Mouse (Mus musculus): Measurements from ENCODE around the gene Park7. TPM values are rescaled to one million over a fixed set of nuclear protein-coding genes. Genes with fewer than 3 reads are reported as not detected.

Park7 gene
- 100 to 1,000 TPM; 325 to 397 TPM for polyA plus RNA-seq (2017; shearing (Covaris generic))

DNA sequence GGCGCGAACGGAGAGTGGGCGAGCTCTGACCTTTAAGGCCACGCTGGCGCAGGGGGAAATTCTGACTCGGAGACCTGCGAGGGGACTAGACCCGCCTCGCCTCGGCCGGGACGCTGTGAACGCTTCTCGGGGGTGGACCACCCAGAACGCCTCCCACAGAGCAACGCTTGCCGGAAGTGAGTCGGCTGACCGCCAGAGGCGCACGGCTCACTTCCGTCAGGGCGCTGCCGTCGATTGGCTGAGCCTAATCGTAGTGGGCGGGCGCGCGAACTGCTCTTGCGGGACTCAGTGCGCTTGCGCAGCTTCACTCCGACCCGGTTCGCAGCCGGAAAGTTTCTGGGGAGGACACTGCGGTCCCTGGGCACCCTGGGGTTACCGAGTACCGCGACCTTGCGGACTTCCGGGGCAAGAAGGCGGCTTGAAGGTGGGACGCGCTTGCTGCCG, at the start of gene Park7, which contains the start of gene Tnfrsf9:
Gene Park7 (minus strand): TSS at position 148 of the 444 bp plus-strand sequence.
Gene Tnfrsf9 (plus strand): TSS at position 273 of the 444 bp plus-strand sequence.

DNA sequence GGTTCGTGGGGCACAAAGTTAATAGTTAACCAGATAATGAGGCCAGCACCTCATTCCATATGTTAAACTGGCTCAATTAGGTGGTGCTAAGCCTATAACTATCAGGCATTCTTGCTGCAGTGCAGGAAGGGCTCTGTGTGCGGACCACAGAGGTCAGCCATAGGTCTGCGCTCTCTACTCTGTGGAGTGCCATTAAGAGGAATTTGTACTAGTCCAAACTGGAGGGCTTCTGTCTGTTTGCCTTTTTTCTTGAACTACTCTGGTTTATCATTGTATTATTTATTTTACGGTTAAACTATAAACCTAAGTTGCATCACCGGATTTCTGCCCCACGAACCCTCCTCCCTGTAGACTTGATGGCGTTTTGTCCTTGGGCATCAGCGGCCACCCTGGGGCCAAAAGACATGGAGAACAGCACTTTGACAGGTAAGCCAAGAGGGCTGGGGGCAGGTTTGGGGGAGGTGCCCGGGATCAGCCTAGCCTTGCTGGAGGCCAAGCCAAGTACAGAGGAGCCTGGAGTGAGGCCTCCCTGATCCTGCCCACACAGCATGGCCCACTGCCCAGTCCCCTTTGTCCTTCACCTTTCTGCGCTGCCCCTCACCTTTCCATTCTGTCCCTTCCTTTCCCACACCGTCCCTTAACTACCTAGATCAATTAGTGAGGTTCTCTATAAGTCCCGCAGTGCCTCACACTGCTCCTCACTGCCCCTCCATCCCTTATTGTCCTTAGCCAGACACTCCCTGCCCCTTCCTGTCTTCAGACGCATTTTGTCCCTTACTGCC, 60.4 kb downstream of the Park7 start, which contains the start of gene Errfi1:
Gene Errfi1 (plus strand): TSS at position 240 of the 782 bp plus-strand sequence.

Other genes starting within 250 kb of the Park7 start
- 10 to 100 TPM in 1 of 2 experiments, 1 to 10 TPM in 1; 6.2 to 10.2 TPM for gene Errfi1, start 60.5 kb downstream of the Park7 start, polyA plus RNA-seq (2017; shearing (Covaris generic))
- gene Tnfrsf9, start 125 bp upstream of the Park7 start, polyA plus RNA-seq (2017; shearing (Covaris generic)), result 100 to 1,000 TPM in 1 of 2 experiments, 10 to 100 TPM in 1; 69.3 to 289 TPM
- under 1 TPM in 1 of 2 experiments, not detected in 1; 0.45 TPM for gene Uts2, start 82.7 kb upstream of the Park7 start, polyA plus RNA-seq (2017; shearing (Covaris generic))
- gene Per3, start 130.2 kb upstream of the Park7 start, polyA plus RNA-seq (2017; shearing (Covaris generic)), result 1 to 10 TPM; 1.9 to 2.3 TPM
- gene Vamp3, start 143.5 kb upstream of the Park7 start, polyA plus RNA-seq (2017; shearing (Covaris generic)), result 10 to 100 TPM; 63.7 to 74.6 TPM
- gene Gm13090, start 175.1 kb upstream of the Park7 start, polyA plus RNA-seq (2017; shearing (Covaris generic)), result not detected